In the genomic region with DNA sequence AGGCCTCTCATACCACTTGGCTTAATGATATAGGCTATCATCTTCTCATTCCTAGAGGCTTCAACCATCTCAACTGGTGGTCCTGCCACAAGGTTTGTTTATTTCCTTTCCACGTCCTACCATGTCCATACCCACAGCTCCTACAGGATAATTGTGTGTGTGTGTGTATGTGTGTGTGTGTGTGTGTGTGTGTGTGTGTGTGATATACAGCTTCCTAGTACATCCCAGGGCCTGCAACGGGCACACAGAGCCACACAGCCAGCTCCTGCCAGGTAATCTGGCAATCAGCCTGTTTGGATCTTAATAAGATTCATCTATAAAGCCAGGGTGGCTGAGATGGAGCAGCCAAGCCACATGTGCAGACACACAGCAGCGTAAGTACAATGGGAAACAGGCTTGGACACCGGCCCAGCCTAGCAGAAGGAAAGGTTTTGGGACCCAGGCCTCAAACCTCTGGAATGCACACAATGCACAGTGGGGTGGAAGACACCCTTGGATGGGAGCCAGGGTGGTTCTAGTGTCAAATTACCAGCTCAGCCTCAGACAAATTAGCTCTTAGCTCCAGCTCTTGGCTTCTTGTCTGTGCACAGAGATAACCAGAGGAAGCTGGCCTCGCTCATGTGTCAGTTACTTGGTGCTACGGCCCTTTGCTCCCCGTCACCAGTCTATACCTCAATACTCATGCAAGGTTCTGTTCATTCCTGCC, we compare ENCODE assay signal across 9 mouse cellular contexts. TPM values are rescaled to one million over a fixed set of nuclear protein-coding genes. Genes with fewer than 3 reads are reported as not detected.
A peak's percentile ranks its signal among the peaks of the same experiment; 100 is the strongest.
DNase-seq lines count a peak whose midpoint lies in the region; ATAC-seq and TF ChIP-seq lines count a peak whose summit lies in the region.
"Had no signal": no experiment of that assay in that cellular context is flagged by ENCODE, and none has a peak within 500 bp of the region (broad histone marks: within the 10 kb centered on the region; RNA-seq: fewer than 3 reads in every experiment).

No protein-coding gene starts in this region.

- ATAC-seq in lung, embryonic 14.5 days (ENCODE audit: insufficient read depth) = peak; percentile 95

- H3K9ac ChIP-seq in lung, embryonic 14.5 days = no peak overlapping the region

- peak; percentile 96 for DNase-seq in lung, embryonic 14.5 days
- DNase-seq in lung, postnatal 25 days (ENCODE audit: low spot score) = no peak
- DNase-seq in cerebellum, adult 11 months = peak; percentile 74
- peak; percentile 78 for DNase-seq in kidney, postnatal 10 days
- peak; percentile 5 for DNase-seq in retina, postnatal 7 days (ENCODE audit: low read depth, low spot score)
- DNase-seq in layer of hippocampus, adult 2 months (ENCODE audit: low spot score in 2 of 2) = no peak
- no peak for DNase-seq in frontal cortex, postnatal 25 days (ENCODE audit: low spot score in 2 of 2)

- WGBS in lung, embryonic 14.5 days = 15% methylated on average over 7 of the region's 7 CpGs

- H3K4me1 ChIP-seq in lung, embryonic 14.5 days (ENCODE audit: insufficient read depth) = peaks cover 21% of the 10 kb centered on the region
- peaks cover 17% of the 10 kb centered on the region for H3K4me1 ChIP-seq in embryonic fibroblast, embryonic 13.5 days (ENCODE audit: control insufficient read depth, insufficient read depth, low read length)
- H3K4me1 ChIP-seq: megakaryocyte, embryonic 14.5 days had no signal

- H3K9me3 ChIP-seq in lung, embryonic 14.5 days (ENCODE audit: low read depth, low read length) = no peaks in the 10 kb centered on the region
- H3K9me3 ChIP-seq: megakaryocyte, embryonic 14.5 days had no signal

- H3K36me3 ChIP-seq in lung, embryonic 14.5 days (ENCODE audit: insufficient read depth) = no peaks in the 10 kb centered on the region

- TF ChIP-seq POLR2A in embryonic fibroblast, embryonic 13.5 days (IDR thresholded peaks at IDR 0.05; ENCODE audit: low read depth, low read length) = no peak

- H3K27ac ChIP-seq in lung, embryonic 14.5 days (ENCODE audit: low read depth) = no peak overlapping the region; the same call in 1 of the 2 replicates
- H3K27ac ChIP-seq in embryonic fibroblast, embryonic 13.5 days (ENCODE audit: insufficient read depth, low read length) = peak overlapping the region; percentile 21
- no peak overlapping the region for H3K27ac ChIP-seq in layer of hippocampus, adult 2 months

- H3K4me3 ChIP-seq in lung, embryonic 14.5 days (ENCODE audit: low read depth, low read length) = no peak overlapping the region
- no peak overlapping the region for H3K4me3 ChIP-seq in embryonic fibroblast, embryonic 13.5 days (ENCODE audit: insufficient read depth, low read length)
- H3K4me3 ChIP-seq in layer of hippocampus, adult 2 months = no peak overlapping the region
- H3K4me3 ChIP-seq: megakaryocyte, embryonic 14.5 days had no signal

- no peaks in the 10 kb centered on the region for H3K27me3 ChIP-seq in lung, embryonic 14.5 days (ENCODE audit: insufficient read depth, low read length)
- H3K27me3 ChIP-seq: megakaryocyte, embryonic 14.5 days had no signal

- TF ChIP-seq CTCF in lung, embryonic 14.5 days (IDR thresholded peaks at IDR 0.05; ENCODE audit: low read depth) = no peak
- no peak for TF ChIP-seq CTCF in embryonic fibroblast, embryonic 13.5 days (IDR thresholded peaks at IDR 0.05; ENCODE audit: borderline replicate concordance, insufficient read depth, low read length)
- no peak for TF ChIP-seq CTCF in layer of hippocampus, adult 2 months (conservative IDR thresholded peaks at IDR 0.05)

- no peak overlapping the region for H3K4me2 ChIP-seq in lung, embryonic 14.5 days

RNA-seq across cellular contexts. Expression of a gene that starts 45.0 kb away (rescaled TPM):
- polyA plus RNA-seq in lung, embryonic 14.5 days (2014; fragmentation: Nextera tagmentation; extraction: Ambion mirVana) = 4.5 and 7.9 TPM in 2 replicates
- 1.9 TPM in 1 of 2 replicates, not detected in the other for polyA plus RNA-seq in embryonic fibroblast, embryonic 13.5 days (2011; ENCODE audit: insufficient read length, low read depth, missing spikeins)
- 100 to 1,000 TPM; 384 to 415 TPM for total RNA-seq in layer of hippocampus, adult 2 months (2021)

Comparison
In these comparisons a context has a peak if more than half of its experiments do, and no peak if none do; other contexts are left out.
1. DNase-seq: peak in lung, embryonic 14.5 days (single experiment), cerebellum, adult 11 months (single experiment), kidney, postnatal 10 days (single experiment) and retina, postnatal 7 days (single experiment); none in lung, postnatal 25 days (single experiment), layer of hippocampus, adult 2 months (0 of 2) and frontal cortex, postnatal 25 days (0 of 2).